Mouse (Mus musculus) spleen, adult 18-20 months (tissue): Measurements from ENCODE around the gene Col23a1.
A peak's percentile ranks its signal among the peaks of the same experiment; 100 is the strongest.

Experiments used
- DNase-seq, 2 experiments: peaks; one replicate each; pipeline ENCODE4 v3.0.0; 2022; ENCODE audit warnings: mixed read lengths in 2 of 2

Gene Col23a1

DNA sequence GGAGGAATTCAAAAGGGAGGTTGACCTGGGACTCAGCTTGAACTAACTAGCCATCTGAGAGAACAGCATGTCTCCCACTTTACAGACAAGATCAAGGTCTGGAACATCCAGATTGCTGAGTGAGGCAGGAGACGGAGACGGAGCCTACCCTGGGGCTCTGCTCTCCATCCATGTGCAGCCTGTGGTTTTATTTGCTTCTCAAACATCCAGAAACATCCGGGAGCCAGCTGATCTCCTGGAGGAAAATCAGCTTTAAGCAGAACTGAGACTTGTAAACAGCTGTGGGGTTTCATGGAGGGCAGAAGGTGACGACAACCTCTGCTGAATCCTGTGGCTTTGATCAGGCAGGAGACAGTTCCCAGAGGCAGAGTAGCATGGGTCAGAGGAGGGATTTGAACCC, 256.1 kb downstream of the Col23a1 start:
- no peak for DNase-seq

DNA sequence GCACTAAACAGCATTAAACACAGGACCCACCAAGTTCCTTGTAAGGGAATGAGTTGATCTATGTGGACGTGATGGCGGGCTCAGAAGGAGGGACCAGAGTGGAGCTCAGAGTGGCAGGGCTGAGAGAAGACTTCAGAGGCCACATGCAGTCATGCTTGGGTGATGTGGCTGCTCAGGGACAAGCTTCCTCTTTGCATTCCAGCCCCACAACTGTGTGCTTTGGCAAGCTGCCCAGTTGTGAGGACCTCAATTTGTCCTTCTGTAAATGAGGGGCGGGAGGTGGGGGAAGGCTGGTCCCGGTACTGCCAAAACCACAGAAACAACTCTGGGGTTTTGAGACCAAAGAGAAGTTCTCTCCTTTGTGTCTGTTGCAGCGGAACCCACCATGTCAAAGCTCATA, 261.5 kb downstream of the Col23a1 start:
- peak; percentile 19 for DNase-seq

DNA sequence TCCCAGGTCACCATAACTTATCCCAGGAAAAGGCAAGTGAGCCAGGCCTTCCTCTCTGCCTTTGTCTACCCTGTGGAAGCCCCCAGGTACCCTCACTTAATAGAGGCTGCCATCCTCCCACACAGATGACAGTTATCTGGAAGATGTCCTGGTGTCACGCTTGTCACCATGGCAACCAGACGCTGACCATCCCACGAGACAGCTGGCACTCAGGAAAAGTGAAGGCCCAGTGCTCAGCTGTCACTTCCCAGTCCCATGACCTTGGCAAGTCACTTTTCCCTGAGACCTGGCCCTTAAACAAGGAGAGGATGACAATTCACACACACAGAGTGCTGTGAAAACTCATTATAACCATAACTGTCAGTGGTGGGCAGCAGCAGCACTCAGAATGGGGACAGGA, 262.4 kb downstream of the Col23a1 start:
- no peak for DNase-seq

DNA sequence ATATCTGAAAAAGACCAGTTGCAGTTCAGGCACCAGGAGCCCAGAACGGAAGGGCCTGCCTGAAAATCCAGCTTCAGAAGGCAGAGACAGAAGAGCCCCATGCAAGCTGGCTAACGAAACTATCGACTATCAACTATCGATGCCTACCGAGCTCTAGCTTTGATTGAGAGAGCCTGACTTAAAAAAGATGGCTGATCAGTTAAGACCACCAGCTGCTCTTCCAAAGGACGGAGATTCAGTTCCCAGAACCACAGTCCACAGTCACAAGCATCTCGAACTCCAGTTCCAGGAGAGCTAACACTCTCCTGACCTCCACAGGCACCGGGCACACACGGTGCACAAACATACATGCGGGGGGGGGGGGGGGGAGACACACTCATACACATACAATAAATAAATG, 264.9 kb downstream of the Col23a1 start:
- no peak for DNase-seq

DNA sequence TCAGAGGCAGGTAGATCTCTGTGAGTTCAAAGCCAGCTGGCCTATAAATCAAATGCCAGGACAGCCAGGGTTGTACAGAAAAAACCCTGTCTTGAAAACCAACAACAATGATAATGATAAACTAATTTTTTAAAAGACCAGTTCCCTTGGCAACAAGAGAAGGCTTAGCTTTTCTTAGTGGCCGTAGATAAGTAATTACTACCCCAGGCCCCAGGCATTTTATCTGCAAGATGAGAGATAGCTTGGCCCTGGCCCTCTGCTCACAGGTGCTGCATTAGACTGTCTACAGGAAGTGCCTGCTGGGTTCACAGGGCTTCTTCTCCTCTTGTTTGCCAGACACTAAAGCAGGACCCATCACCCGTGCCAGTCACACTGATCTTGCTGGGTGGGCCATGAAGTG, 265.3 kb downstream of the Col23a1 start:
- no peak for DNase-seq

DNA sequence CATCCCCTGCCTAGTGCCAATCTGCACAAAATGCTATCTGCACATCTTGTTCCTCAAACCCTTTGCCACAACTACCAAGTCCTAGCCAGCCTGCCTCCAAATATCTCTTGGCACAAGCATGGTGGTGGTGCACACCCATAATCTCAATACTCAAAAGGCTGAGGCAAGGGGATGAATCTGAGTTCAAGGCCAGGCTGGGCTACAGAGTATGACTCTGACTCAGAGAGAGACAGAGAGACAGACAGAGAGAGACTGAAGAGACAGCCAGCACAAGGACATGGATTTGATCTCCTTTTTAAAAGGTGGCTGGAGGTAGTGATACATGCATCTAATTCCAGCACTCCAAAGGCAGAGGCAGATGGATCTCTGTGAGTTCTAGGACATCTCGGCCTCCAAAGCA, 273.6 kb downstream of the Col23a1 start:
- DNase-seq, result no peak

DNA sequence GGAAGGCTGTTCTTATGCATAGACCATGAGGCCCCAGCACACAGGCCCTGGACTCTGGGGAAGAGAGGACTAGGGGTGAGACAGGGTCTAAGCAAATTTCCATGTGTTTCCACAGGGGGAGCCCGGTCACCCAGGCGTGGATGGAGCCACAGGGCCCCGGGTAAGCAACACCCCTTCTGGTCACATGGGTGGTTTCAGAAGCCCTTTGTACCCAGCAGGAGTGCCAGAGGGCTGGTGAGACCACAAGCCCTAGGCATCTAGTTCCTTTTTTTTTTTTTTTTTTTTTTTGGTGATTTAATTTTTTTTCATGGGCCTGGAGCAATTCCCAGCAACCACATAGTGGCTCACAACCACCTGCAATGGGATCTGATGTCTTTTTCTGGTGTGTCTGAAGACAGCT, 275.3 kb downstream of the Col23a1 start:
- no peak for DNase-seq

DNA sequence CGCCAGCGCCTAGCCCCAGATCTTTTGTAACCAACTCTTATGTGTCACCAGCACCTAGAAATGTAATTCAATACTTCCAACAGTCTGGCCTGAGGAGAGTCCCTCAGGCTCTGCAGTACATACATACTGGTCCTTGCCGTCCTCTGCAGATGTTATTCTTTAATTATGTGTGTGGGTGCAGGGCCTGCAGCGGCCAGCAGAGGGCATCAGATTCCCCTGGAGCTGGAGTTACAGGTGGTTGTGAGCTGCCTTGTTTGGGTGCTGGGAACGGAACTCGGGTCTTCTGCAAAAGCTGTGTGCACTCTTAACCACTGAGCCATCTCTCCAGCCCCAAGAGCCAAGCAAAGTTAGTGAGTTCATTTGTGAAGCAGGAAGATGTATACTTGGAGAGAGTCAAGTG, 276.2 kb downstream of the Col23a1 start:
- no peak for DNase-seq

DNA sequence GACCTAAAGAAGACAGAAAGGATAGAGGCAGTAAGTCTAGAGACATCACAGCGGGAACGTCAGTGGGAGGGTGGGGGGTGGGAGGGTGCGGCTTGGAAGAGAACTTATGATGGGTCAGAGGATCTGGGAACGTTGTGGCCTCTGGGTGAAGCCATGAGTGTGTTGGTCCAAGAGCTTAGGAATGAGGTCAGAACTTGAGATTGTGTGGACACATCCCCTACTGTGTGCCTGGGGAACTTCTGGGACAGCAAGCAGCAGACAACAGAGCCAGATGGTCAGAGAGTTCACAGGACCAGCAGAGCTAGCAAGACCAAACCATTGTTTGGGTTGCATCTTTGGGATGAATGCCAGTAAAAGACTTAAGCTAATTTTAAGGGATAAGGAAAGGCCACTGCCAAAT, 279.1 kb downstream of the Col23a1 start:
- no peak for DNase-seq

DNA sequence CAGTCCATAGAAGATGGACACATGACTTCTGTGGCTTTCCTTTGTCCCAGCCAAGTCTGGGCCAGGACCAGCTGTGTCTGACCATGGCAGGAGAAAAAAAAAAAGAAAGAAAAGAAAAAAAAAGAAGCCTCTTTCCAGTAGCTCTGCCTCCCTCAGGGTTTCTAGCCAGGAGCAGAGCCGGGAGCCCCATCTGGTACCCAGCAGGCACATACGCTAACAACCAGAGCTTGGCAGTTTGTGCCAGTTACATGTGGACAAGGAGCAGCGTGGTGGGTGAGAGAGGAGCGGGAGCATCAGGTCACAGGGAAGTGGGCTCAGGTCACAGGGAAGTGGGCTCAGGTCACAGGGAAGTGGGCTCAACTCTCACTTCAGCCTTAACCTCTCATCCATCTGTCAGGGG, 286.7 kb downstream of the Col23a1 start:
- DNase-seq, result no peak

DNA sequence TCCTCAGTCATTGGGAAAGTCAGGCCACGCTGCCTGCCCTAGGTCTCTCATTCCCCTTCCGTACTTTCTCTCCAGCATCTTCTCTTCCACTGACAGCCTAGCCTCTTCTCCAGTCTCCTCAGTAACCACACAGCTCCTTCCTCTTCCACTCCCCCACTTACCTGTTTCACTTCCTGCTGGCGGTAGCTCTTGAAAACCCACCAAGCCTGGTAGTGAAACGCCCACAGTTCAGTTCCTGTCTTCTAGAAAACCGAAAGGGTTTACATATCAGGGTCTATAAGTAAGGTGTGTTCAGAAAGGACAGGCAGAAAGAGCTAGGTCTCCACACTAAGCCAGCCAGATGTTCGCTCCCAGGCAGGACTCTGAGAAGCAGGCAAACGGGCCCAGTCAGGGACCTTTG, 287.9 kb downstream of the Col23a1 start:
- DNase-seq, result peak; percentile 41 to 44

DNA sequence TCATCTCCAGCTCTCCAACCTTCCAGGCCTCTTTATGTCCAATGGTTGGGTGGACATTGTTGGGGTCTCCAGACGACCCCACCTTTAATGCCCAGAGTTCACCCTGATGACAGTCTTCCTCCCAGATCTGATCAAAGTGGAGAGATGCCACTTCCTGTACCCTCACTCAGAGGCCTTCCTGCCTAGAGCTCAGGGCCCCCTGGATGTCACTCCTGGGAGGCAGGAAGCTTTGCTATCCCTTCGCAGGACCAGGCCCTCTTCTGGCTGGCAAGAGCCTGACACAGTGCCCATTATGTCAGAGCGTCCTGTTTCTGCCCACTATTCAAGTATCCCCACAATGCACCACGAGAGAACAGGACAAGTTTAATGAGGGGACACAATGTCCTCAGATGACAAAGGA, 289.3 kb downstream of the Col23a1 start:
- DNase-seq, result no peak

DNA sequence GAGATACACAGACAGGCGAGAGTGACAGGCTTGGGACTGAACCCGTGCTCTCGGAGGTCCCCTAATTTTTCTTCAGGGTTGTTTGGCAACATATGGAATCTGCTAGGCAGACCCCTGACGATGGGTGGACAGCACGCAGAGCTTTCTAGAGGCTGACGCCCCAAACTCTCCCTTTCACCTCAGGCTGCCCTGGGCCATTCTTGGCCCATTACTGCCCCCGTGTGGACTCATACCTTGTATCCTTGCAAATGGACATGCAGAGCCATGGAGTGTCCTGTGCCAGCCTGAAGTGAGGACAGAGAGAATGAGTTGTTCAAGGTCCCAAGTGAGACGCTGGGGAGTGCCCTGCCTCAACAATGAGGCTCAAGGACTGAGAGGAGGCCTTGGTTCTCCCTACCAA, 293.0 kb downstream of the Col23a1 start:
- peak; percentile 59 to 84 for DNase-seq

DNA sequence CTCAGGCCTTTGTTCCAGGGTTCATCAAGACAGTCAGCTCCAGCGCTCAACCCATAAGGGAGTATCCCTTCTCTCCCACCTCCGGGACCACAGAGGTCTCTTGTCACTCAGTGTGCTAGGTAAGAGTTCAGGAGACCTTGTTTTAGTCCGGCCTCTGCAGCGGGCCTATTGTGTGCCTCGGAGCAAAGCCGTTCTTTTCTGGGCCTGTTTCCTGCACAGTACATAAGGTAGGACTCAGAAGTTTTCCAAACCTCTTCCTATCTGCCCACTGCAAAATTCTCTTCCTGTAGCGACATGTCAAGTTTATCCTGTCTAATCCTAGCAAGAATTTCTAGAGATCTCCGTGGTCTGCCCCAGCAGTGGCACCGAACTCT, 294.3 kb downstream of the Col23a1 start:
- DNase-seq, result peak in 1 of 2 experiments; percentile 24

DNA sequence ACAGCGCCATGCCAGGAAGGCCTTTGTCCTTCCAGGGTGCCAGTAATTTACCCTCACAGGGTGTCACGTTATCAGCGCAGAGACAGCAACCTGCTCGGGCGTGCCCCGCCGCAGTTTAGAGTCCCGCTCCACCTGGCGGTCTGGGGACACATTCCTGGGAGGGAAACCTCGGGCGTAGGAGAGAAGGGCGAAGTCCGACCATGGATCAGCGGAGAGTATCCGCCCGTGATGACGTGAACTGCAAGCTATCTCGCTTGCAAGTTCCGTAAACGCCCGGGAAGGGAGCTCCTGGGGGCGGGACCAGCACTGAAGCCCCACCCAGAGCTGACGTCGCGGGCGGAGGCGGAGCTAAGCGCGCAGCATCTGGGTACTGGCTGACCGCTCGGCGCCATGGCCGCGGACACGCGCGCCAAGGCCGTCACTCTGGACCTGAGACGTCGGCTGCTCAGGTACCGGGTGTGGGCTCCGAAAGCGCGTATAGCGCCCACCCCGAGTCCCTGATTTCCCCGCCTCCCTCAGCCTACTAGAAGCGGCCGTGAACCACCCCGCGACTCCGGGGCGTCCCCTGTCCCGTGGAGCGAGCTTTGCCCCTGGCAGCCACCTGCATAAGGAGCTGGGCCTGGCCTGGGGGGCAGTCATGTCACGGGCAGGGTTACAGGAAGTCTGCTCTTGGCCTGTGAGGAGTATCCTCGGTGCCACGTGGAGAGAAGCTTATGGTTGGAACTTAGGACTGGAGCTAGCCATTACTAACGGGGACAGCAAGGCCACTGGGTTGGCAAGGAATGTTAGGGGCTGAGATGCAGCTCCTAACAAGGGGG, 294.9 kb downstream of the Col23a1 start, which contains the start of gene Phykpl:
TSS of gene Phykpl (plus strand) at position 327 of the 818 bp plus-strand sequence.
- DNase-seq, result peak; percentile 94 to 97

DNA sequence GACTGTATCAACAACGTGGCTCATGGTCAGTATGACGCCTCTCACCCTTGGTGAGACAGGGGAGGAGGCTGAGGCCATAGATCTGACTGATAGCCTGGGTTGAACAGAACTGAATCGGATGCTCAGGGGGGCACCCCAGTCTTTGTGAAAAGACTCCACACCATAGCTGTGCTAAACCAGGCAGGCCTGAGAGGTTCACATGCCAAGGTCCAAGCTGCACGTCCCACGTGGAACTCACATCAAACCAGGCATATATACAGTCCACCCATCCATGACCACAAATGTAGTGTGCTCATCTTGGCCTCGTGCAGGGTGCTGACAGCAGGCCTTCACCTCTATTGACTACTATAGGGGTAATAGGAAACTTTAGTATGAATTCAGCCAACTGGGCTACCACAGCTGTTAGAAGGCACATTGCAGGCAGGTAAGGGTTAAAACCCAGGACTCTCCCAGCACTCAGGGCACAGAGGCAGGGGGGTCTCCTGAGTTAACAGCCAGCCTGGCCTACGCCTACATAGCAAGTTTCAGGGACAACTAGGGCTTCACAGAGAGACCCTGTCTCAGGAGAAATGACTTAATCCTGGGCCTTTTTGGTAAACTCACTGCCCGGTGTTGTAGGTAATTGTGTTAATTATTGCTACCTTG, 296.0 kb downstream of the Col23a1 start:
- no peak for DNase-seq

DNA sequence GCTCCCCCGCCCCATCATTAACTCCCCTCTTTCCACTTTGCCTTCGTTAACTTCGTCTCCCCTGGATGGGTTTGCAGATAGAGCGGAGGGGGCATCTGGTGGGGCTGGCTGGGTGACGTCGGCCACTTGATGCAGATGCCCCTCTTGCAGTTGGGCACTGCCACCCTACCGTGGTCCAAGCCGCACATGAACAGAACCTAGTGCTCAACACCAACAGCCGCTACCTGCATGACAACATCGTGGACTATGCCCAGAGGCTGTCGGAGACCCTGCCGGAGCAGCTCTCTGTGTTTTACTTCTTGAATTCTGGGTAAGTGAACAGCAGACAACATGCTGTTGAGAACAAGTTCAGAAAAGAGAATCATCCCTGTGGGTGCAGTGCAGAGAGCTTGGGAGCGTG, 296.7 kb downstream of the Col23a1 start:
- no peak for DNase-seq

DNA sequence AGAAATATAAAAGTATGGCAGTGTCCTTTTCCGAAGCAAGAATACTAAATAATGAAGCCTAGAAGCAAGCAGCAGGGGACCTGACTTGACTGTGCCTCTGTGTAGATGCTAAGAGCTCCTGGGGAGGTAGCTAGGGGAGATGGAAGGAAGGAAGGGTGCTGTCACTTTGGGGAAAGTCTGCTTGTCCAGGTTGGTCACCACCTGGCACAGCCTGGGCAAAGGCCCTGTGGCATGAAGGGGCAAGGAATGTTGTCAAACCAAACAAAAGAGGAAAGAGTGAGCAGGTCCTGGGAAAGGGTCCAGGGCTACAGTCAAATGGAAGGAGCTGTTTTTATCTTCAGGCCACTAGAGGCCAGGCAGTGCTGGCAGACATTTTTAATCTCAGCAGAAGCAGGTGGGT, 297.3 kb downstream of the Col23a1 start:
- no peak for DNase-seq

DNA sequence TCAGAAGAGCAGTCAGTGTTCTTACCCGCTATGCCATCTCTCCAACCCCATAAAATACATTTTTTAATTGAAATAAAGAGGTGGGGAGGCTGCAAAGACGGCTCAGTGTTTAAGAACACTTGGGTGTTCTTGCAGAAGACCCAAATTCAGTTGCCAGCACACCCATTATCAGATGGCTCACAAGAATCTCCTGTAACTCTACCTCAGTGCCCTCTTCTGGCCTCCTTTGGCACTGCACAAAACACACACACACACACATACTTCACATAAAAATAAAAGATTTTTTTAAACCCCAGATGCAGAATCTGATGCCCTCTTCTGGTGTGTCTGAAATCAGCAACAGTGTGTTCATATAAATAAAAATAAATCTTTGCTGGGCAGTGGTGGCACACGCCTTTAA, 299.1 kb downstream of the Col23a1 start:
- no peak for DNase-seq

DNA sequence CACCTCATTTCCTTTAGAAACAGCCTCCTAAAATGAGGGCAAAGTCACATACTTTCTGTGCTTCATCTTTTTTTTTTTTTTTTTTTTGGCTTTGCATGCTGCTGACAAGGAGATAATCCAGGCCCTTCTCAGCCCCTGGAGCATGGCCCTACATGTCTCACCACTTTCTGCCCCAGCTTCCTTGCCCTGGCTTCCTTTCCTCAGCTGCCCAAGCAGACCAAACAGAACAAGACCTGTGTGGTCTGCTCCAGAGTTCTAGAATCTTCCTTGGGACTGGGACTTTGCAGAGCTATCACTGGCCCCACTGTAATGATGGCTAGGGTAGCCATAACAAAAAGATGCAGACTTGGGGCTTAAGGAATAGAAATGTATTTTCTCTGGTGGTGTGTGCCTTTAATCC, 300.3 kb downstream of the Col23a1 start:
- no peak for DNase-seq

DNA sequence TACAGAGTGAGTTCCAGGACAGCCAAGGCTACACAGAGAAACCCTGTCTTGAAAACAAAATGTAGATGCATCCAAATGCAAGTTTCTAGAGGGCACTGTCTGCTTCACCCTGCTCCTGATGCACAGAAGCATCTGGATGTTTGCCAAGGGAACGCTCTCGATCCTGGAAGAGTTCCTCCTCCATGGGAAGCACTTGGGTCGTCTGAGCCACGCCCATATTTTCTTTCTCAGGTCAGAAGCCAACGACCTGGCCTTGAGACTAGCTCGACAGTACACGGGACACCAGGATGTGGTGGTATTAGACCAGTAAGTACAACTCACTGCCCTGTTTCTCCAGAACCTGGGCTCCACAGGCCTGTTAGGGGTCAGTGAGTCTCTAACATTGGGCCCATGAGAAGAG, 301.4 kb downstream of the Col23a1 start:
- DNase-seq, result no peak

DNA sequence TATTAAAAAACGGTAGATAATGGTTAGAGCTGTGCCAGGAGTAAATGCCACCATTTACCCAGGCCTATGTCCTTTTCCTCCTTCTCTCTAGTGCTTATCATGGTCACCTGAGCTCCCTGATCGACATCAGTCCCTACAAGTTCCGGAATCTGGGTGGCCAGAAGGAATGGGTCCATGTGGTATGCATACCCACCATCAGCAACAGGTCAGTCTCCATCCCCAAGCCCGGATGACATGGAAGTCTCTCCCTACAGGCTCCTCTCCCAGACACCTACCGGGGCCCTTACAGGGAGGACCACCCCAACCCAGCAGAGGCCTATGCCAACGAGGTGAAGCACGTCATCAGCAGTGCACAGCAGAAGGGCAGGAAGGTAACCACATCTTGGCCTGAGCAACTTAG, 302.2 kb downstream of the Col23a1 start:
- no peak for DNase-seq

DNA sequence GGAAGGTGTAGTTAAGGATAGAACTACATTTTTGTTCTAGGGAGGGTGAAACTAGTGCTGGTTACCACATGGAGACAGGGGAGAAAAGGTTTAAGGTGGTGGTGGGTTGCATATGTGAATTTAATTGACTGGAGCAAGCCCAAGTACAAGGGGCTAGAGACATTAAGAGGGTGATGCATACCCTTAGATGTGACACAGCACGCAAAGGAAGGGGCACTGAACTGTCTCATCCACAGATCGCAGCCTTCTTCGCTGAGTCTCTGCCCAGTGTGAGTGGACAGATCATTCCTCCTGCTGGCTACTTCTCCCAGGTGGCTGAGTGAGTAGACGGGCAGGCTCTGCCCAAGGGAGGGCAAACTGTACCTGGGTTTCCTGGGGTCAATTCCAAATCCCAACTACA, 303.6 kb downstream of the Col23a1 start:
- DNase-seq, result no peak

DNA sequence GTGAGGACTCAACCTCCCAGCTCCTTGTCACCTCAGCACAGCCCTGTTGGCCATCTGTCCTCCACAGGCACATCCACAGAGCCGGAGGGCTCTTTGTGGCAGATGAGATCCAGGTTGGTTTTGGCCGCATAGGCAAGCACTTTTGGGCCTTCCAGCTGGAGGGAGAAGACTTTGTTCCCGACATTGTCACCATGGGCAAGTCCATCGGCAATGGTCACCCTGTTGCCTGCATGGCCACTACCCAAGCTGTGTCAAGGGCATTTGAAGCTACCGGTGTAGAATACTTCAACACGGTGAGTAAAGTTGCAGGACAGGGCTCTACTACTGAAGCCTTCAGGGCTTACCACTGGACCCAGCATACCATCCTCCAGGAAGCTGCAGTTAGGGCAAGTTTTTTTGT, 304.1 kb downstream of the Col23a1 start:
- no peak for DNase-seq
